Mouse (Mus musculus) megakaryocyte, embryonic 14.5 days (primary cell): ENCODE data around the gene Igf2.

Experiments used
- FLI1 ChIP-seq: IDR thresholded peaks from 2 replicates; pipeline ENCODE4 v1.6.1; 2012; ENCODE audit warnings: low read length, inconsistent platforms, mixed read lengths
- GATA1 ChIP-seq: IDR thresholded peaks from 3 replicates; pipeline ENCODE4 v1.6.1; 2012; ENCODE audit warnings: mixed read lengths, low read length, inconsistent platforms, borderline replicate concordance

DNA sequence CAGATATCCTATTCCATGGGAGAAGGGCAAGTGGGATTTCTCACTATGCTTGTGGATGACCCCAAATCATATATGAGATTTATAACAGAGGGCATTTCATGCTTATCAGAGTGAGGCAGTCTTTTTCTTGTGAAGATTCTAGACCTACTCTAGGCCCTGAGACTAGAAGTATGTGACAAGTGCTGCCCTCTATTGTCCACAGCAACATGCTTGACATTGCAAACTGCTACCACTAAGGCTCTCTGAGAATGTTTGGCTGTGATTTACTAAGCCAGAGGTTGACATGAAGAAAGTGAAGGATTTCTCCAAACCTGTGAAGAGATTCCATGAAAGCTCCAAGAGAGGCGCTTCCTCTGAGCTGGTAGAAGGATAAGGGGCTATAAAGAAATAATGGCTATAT is 4.5 kb upstream of the Igf2 start:
- TF ChIP-seq GATA1: no peak
- no peak for TF ChIP-seq FLI1
